Mouse (Mus musculus) heart, embryonic 15.5 days (tissue): ENCODE results near the gene Smim27. TPM values are rescaled to one million over a fixed set of nuclear protein-coding genes. Genes with fewer than 3 reads are reported as not detected.
"Not testable (repeated sequence)": the region's sequence is repeated elsewhere in the genome, so short reads cannot be mapped to it uniquely, and the experiment has no call there.

Source experiments
- ATAC-seq: fragments of 200-750 bp; cut with Nextera tagmentation; replicated peaks from 2 replicates; pipeline ENCODE4 v1.8.0; 2017; ENCODE audit warnings: low read depth, moderate TSS enrichment; ENCODE audit not compliant: insufficient number of reproducible peaks, insufficient read depth, low FRiP score
- H3K27ac ChIP-seq: fragments of 300-500 bp; sonication (generic); 2 replicates; pipeline ENCODE4 v1.5.1; 2015; ENCODE audit warnings: mild to moderate bottlenecking, inconsistent platforms
- H3K27me3 ChIP-seq: fragments of 300-500 bp; sonication (generic); 2 replicates; pipeline ENCODE4 v1.6.1; 2015; ENCODE audit warnings: inconsistent platforms
- H3K36me3 ChIP-seq: fragments of 300-500 bp; sonication (generic); 2 replicates; pipeline ENCODE4 v1.6.1; 2015; ENCODE audit warnings: mild to moderate bottlenecking, inconsistent platforms
- H3K4me1 ChIP-seq: fragments of 300-500 bp; sonication (generic); replicated peaks from 2 replicates; pipeline ENCODE4 v1.6.1; 2015; ENCODE audit warnings: inconsistent platforms
- H3K4me2 ChIP-seq: fragments of 300-500 bp; sonication (generic); 2 replicates; pipeline ENCODE4 v1.6.1; 2015; ENCODE audit warnings: inconsistent platforms, mild to moderate bottlenecking, moderate library complexity
- H3K4me3 ChIP-seq: fragments of 300-500 bp; sonication (generic); 2 replicates; pipeline ENCODE4 v1.5.1; 2015; ENCODE audit warnings: mild to moderate bottlenecking, inconsistent platforms
- H3K9ac ChIP-seq: fragments of 300-500 bp; sonication (generic); 2 replicates; pipeline ENCODE4 v1.6.1; 2015; ENCODE audit warnings: mild to moderate bottlenecking, inconsistent platforms
- H3K9me3 ChIP-seq: fragments of 300-500 bp; sonication (generic); replicated peaks from 2 replicates; pipeline ENCODE4 v1.6.1; 2016; ENCODE audit warnings: inconsistent platforms
- WGBS: fragments of 180-500 bp; shearing (Covaris S2); methylation state at CpG from one replicate; pipeline ENCODE4 v1.1.7; 2015; ENCODE audit warnings: mixed read lengths; 5-methylcytosine and 5-hydroxymethylcytosine counted together
- polyA plus RNA-seq: library from polyadenylated mRNA; unstranded; fragments of >200 nt; fragmentation: Nextera tagmentation; extraction: Ambion mirVana; gene quantifications from 2 replicates; pipeline ENCODE4 v1.2.1, GENCODE M21; 2015

Gene Smim27
- polyA plus RNA-seq, 1 experiment from 2014 or later, result 44.0 TPM

DNA sequence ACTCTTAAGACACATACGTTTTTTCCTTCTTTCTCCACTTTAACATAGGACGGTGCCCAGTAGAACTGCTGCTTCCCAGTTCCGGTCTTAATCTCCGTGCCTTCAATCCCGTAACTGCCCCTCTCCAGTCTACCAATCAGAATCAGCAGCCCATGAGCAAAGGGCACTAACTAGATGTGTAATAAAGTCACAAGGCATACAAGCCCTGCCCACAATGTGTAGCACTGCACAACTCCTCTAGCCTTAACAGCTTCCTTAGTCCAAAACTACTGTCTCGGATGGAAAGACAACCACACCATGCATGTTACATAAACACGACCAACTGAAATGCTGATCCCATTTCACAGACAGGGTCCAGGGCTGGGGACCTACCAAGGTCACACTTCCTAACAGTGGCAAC is 1.7 kb upstream of the Smim27 start:
- peak overlapping the region; percentile 76 for H3K4me3 ChIP-seq
- peak overlapping the region; percentile 92 for H3K4me2 ChIP-seq
- WGBS, result 56% methylated on average over 7 of the region's 7 CpGs
- no peaks in the 10 kb centered on the region for H3K9me3 ChIP-seq
- peaks cover 31% of the 10 kb centered on the region for H3K4me1 ChIP-seq
- H3K27ac ChIP-seq, result peak overlapping the region; percentile 98
- peaks cover 7% of the 10 kb centered on the region for H3K36me3 ChIP-seq
- H3K9ac ChIP-seq, result peak overlapping the region; percentile 90
- no peaks in the 10 kb centered on the region for H3K27me3 ChIP-seq
- no peak for ATAC-seq

- Histone ChIP-seq H3K36me3 (peaks cover 5% of the 10 kb centered on the region; the same call in 1 of the 2 replicates), H3K4me3 (peak overlapping the region; percentile 76), H3K9me3 (no peaks in the 10 kb centered on the region), H3K9ac (peak overlapping the region; percentile 90), H3K4me1 (peaks cover 31% of the 10 kb centered on the region), H3K4me2 (peak overlapping the region; percentile 92), H3K27me3 (no peaks in the 10 kb centered on the region), H3K27ac (peak overlapping the region; percentile 98)
- WGBS, result under 1% methylated on average over 50 of the region's 50 CpGs
- peak; percentile 71 for ATAC-seq
Measured at GRCm38 (mm10) chr4:40268204-40268813, 1.1 kb upstream of the Smim27 start.

GRCm38 (mm10) chr4:40268835-40269234 is 544 bp upstream of the Smim27 start:
- Histone ChIP-seq H3K9me3 (no peaks in the 10 kb centered on the region), H3K4me2 (peak overlapping the region; percentile 92), H3K36me3 (peaks cover 5% of the 10 kb centered on the region; the same call in 1 of the 2 replicates), H3K9ac (peak overlapping the region; percentile 90), H3K27me3 (no peaks in the 10 kb centered on the region), H3K27ac (peak overlapping the region; percentile 98), H3K4me1 (peaks cover 31% of the 10 kb centered on the region), H3K4me3 (peak overlapping the region; percentile 76)
- WGBS, result 0% methylated on average over 16 of the region's 16 CpGs
- ATAC-seq, result no peak

DNA sequence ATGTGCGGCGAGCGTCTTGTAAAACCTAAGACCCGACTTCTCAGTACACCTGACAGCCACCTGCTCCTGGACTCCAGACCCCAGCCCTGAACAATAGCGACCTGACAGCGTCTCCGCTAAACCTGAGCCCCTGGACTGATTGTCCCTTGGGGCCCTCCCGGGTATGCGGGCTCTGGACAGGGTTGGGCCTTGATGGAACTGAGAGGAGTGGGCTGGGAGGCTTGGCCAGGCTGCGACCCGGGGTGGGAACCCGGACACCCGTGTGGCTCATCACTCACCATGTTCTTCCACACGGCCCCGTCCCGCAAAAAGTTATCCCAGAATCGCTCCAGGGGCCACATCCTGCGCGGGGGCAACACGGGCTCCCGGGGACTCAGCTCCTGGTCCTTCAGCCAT is 9.5 kb downstream of the Smim27 start:
- H3K36me3 ChIP-seq, result peaks cover 23% of the 10 kb centered on the region
- peak; percentile 61 for ATAC-seq
- H3K9ac ChIP-seq, result peak overlapping the region; percentile 83
- no peaks in the 10 kb centered on the region for H3K9me3 ChIP-seq
- under 1% methylated on average over 21 of the region's 21 CpGs for WGBS
- peak overlapping the region; percentile 83 for H3K4me2 ChIP-seq
- peak overlapping the region; percentile 85 for H3K27ac ChIP-seq
- H3K27me3 ChIP-seq, result no peaks in the 10 kb centered on the region
- peak overlapping the region; percentile 78 for H3K4me3 ChIP-seq
- H3K4me1 ChIP-seq, result peaks cover 12% of the 10 kb centered on the region

DNA sequence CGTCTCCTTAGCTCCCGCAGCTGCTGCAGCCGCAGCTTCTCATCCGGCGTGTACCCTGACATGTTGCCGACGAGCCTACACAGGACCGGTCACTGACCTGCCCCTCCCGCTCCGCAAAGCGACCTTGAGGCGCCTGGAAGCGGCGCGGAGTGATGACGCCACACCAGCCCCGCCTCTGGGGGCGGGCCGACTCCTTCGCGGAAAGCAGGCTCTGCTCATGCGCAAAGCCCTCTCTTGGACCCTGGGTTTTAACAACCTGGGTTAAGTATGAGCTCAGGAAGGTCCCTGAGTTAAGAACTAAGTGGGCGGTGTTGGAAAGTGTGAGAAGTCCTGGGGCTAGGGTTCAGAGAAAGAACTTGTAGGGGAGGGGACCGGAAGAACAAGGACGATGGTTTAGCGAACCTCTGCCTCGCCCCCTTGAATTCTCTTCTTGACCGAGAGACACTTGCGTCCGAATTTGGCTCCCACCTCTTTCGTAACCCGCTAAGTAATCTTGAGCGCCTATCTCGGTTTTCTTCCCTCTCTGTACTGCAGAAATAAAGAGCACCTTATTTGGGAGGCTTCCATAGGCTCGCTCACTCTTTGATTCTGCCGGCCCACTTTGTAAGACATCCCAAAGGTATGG is 10.0 kb downstream of the Smim27 start, which contains the start of gene Ndufb6:
Gene Ndufb6 (minus strand): TSS at position 146 of the 625 bp plus-strand sequence.
- Histone ChIP-seq H3K36me3 (peaks cover 22% of the 10 kb centered on the region), H3K9ac (peak within 1 kb of the TSS; percentile 83), H3K4me2 (peak within 1 kb of the TSS; percentile 83), H3K9me3 (no peaks in the 10 kb centered on the region), H3K27me3 (no peaks in the 10 kb centered on the region), H3K27ac (peak within 1 kb of the TSS; percentile 85), H3K4me3 (peak within 1 kb of the TSS; percentile 78), H3K4me1 (peaks cover 12% of the 10 kb centered on the region)
- peak; percentile 95 for ATAC-seq
- under 1% methylated on average over 36 of the region's 36 CpGs for WGBS

DNA sequence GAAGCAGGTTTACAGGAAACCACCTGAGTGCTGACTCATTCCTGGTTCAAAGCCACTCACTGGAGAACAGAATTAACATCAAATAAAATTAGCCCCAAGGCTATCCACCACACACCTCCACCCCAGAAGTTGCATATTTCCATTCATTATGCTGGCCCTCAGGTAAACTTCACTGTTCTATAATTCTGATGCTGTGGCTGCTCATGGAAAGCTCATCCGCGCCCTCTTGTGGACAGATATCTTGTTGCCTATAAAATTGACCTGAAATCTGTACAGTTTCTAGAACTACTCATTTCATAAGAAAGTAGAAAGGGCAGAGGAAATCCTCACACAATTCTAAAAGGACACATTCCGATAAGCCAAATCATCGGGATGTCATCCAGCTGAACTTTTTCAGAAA is 16.2 kb downstream of the Smim27 start:
- 15% methylated on average over 4 of the region's 4 CpGs for WGBS
- Histone ChIP-seq H3K9me3 (no peaks in the 10 kb centered on the region), H3K4me2 (no peak overlapping the region), H3K4me1 (no peaks in the 10 kb centered on the region), H3K27me3 (no peaks in the 10 kb centered on the region), H3K9ac (no peak overlapping the region), H3K27ac (no peak overlapping the region), H3K36me3 (no peaks in the 10 kb centered on the region), H3K4me3 (no peak overlapping the region)
- ATAC-seq, result no peak

DNA sequence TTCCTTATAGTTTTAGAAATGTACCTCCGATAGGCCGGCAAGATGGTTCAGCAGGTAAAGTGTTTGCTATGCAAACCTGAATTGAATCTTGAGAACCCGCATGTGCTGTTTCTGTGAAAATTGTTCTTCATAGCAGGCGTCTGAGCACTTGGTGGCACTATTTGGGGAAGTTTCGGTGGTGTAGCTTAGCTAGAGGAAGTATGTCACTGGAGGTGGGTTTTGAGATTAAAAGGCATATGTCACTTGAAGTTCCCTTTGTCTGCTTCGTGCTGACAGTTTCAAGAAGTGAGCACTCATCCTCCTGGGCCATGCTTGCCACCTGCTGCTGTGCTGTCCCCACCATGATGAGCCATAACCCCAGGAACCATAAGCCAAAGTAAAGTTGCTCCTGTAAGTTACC is 18.0 kb downstream of the Smim27 start:
- Histone ChIP-seq H3K4me1 (no peaks in the 10 kb centered on the region), H3K36me3 (no peaks in the 10 kb centered on the region), H3K27me3 (no peaks in the 10 kb centered on the region), H3K4me2 (no peak overlapping the region), H3K9ac (no peak overlapping the region), H3K9me3 (no peaks in the 10 kb centered on the region), H3K27ac (no peak overlapping the region), H3K4me3 (no peak overlapping the region)
- ATAC-seq, result no peak
- whole genome bisulfite sequencing, result 64% methylated on average over 6 of the region's 6 CpGs

- no peaks in the 10 kb centered on the region for H3K27me3 ChIP-seq
- no peaks in the 10 kb centered on the region for H3K36me3 ChIP-seq
- H3K4me1 ChIP-seq, result no peaks in the 10 kb centered on the region
- WGBS, result 75% methylated on average over 2 of the region's 2 CpGs
- H3K27ac ChIP-seq, result no peak overlapping the region
- no peak overlapping the region for H3K4me2 ChIP-seq
- no peaks in the 10 kb centered on the region for H3K9me3 ChIP-seq
- no peak for ATAC-seq
- H3K9ac ChIP-seq, result no peak overlapping the region
- no peak overlapping the region for H3K4me3 ChIP-seq
Measured at GRCm38 (mm10) chr4:40289046-40289445, 19.7 kb downstream of the Smim27 start.

DNA sequence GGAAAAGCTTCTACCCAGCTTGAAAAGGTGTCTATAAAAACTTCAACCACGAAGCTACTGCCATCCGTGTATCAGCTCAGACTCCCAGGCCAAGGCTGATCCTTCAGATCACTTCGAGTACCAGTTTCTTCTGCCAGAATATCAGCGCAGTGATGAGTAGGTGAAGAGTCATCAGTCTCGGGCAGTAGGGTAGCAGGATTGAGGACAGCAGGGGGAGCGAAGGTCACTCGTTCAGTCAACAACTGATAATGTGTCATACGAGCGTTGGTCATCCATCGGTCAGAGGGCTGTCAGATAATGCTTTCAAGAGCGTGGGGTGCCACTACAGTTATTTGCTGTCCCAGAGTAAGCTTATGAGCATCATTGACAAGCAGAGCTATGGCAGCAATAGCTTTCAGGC is 22.1 kb downstream of the Smim27 start:
- ATAC-seq, H3K4me2 ChIP-seq, H3K4me1 ChIP-seq, H3K27me3 ChIP-seq, H3K9ac ChIP-seq, H3K9me3 ChIP-seq, H3K4me3 ChIP-seq, H3K36me3 ChIP-seq, H3K27ac ChIP-seq: not testable (repeated sequence)
- 75% methylated on average over 11 of the region's 11 CpGs for WGBS

DNA sequence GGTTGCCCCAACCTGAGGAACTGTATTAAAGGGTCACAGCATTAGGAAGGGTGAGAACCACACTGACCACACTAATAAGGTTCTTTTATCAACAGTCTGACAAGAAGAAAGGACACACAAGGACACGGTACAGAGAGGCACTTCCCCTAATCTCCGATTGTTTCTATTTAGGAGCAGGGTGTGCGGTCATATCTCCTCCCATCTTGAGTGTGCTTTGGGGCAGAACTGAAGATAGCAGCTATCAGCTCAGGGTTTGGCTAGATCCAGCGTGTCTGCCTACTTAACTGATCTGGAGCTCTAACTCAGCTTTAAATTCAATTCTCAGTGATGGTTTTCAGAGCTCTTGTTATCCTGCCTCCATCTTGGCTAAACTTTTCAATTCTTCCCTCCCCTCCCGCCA is 29.8 kb downstream of the Smim27 start:
- H3K9me3 ChIP-seq, result no peaks in the 10 kb centered on the region
- no peak overlapping the region for H3K4me2 ChIP-seq
- H3K36me3 ChIP-seq, result no peaks in the 10 kb centered on the region
- peaks cover 4% of the 10 kb centered on the region; the same call in 1 of the 2 replicates for H3K27me3 ChIP-seq
- 23% methylated on average over 5 of the region's 5 CpGs for WGBS
- peaks cover 2% of the 10 kb centered on the region; the same call in 1 of the 2 replicates for H3K4me1 ChIP-seq
- no peak overlapping the region for H3K4me3 ChIP-seq
- H3K9ac ChIP-seq, result no peak overlapping the region
- ATAC-seq, result no peak
- no peak overlapping the region for H3K27ac ChIP-seq

DNA sequence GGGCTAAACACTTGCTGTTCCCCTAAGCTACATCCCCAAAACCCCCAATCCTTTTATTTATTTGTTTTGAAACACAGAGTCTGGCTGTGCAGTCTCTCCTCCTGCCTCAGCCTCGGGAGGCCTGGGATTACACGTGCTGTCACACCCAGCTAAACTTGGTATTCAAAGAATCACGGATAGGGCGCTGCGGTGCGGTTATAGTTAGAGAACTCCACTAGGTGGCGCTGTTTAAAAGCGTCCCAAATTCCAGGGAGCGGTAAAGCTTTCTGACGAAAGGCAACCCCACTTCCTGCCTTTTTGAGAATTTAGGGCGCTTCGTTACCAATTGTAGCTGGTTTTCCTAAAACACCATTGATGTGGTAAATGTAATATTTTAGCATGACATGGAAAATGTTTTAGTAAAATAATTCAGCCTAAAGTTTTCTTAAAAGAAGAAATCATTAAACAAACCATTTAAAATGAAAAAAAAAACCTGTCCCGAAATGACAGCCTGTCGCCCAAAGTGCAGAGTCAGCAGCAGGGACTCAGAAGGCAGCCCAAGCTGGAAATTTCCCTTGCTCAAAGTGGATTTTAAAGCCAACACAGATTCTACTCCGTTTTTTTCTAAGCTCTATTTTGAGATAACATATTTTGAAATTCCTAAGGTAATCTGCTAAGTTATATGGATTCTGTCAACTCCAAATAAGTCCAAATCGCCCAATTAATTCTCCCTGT is 31.9 kb downstream of the Smim27 start:
- WGBS, result 10% methylated on average over 16 of the region's 16 CpGs
- H3K4me3 ChIP-seq, result peak overlapping the region; percentile 14; the same call in 1 of the 2 replicates
- no peak overlapping the region for H3K27ac ChIP-seq
- H3K27me3 ChIP-seq, result peaks cover 4% of the 10 kb centered on the region; the same call in 1 of the 2 replicates
- H3K4me2 ChIP-seq, result peak overlapping the region; percentile 52
- no peaks in the 10 kb centered on the region for H3K36me3 ChIP-seq
- ATAC-seq, result 0 out of 2 replicates have a peak, but pooled peaks have one; percentile 47
- no peaks in the 10 kb centered on the region for H3K9me3 ChIP-seq
- peaks cover 2% of the 10 kb centered on the region; the same call in 1 of the 2 replicates for H3K4me1 ChIP-seq
- no peak overlapping the region for H3K9ac ChIP-seq
